Mouse (Mus musculus) myocyte (in vitro differentiated cells): ENCODE measurements around the gene Syce3.

ENCODE experiments used
- E2F4 ChIP-seq: IDR thresholded peaks from one replicate; pipeline ENCODE4 v1.6.1; 2011; ENCODE audit warnings: mild to moderate bottlenecking, control low read depth, moderate library complexity; ENCODE audit not compliant: insufficient read depth
- MAX ChIP-seq: IDR thresholded peaks from one replicate; pipeline ENCODE4 v1.6.1; 2011; ENCODE audit warnings: low read depth, mild to moderate bottlenecking, control low read depth
- MYOD1 ChIP-seq, 3 experiments: IDR thresholded peaks; one replicate each; pipeline ENCODE4 v1.6.1; 2011; ENCODE audit warnings: control low read depth in 2 of 3, low read depth in 2 of 3, mild to moderate bottlenecking in 2 of 3, moderate library complexity in 1 of 3; ENCODE audit not compliant: insufficient read length in 2 of 3, control insufficient read depth in 1 of 3
- MYOG ChIP-seq, 3 experiments: IDR thresholded peaks; one replicate each; pipeline ENCODE4 v1.6.1; 2011; ENCODE audit warnings: control low read depth in 2 of 3, low read depth in 2 of 3, mild to moderate bottlenecking in 2 of 3; ENCODE audit not compliant: insufficient read length in 2 of 3, control insufficient read depth in 1 of 3, insufficient read depth in 1 of 3
- POLR2A ChIP-seq: IDR thresholded peaks from one replicate; pipeline ENCODE4 v1.6.1; 2011; ENCODE audit warnings: low read depth, mild to moderate bottlenecking, control low read depth, moderate library complexity; ENCODE audit not compliant: insufficient read length
- POLR2AphosphoS2 ChIP-seq: IDR thresholded peaks from one replicate; pipeline ENCODE4 v1.6.1; 2011; ENCODE audit warnings: low read depth, control low read depth; ENCODE audit not compliant: insufficient read length
- TCF12 ChIP-seq: IDR thresholded peaks from one replicate; pipeline ENCODE4 v1.6.1; 2011; ENCODE audit warnings: mild to moderate bottlenecking, control low read depth; ENCODE audit not compliant: poor library complexity, insufficient read depth, severe bottlenecking

DNA sequence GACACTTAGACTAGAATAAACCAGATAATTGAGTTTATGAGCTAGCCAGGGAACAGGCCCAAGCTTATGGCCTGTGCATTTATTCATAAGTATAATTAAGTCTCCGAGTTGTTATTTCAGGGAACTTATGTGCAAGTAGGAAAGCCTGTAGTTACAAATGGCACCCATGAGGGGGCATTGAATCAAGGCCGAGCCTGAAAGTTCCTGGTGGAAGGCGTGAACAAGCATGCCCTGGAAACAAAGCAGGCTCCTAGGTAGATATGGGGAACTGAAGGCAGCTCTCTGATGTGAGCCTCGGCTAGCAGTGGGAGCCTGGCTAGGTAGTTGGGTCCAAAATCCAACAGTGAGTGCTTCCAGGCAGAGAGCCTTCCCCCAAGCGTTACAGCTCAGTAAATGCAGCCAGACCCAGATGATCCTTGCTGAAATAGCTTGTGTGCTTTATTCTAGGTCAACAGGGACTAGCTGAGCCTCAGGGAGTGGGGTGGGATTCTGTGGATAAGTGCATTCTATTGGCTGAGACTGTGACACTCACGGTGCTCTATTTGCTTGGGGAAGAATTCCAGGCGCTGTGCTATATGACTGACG, 32.3 kb upstream of the Syce3 start:
- no peak for TF ChIP-seq POLR2A
- no peak for TF ChIP-seq TCF12
- no peak for TF ChIP-seq MYOG (IDR thresholded peaks at IDR 0.05; ENCODE audit: control insufficient read depth in 1 of 3, insufficient read depth in 1 of 3, insufficient read length in 2 of 3, low read depth in 2 of 3)
- TF ChIP-seq E2F4 = no peak
- no peak for TF ChIP-seq MAX
- no peak for TF ChIP-seq POLR2AphosphoS2
- no peak for TF ChIP-seq MYOD1 (IDR thresholded peaks at IDR 0.05; ENCODE audit: control insufficient read depth in 1 of 3, insufficient read length in 2 of 3, low read depth in 2 of 3)
